Mouse (Mus musculus): ENCODE results near the gene Gpr158.
A peak's percentile ranks its signal among the peaks of the same experiment; 100 is the strongest.
"Not testable (repeated sequence)": the region's sequence is repeated elsewhere in the genome, so short reads cannot be mapped to it uniquely, and the experiment has no call there.

Gene Gpr158

GRCm38 (mm10) chr2:21367345-21368111, at the start of gene Gpr158:
Gene Gpr158, plus strand, starts transcription at chr2:21367542.
- DNase-seq (ENCODE audit: low spot score): peak; percentile 68

- no peak for DNase-seq (ENCODE audit: low spot score)
These were observed 23.5 kb upstream of the Gpr158 start for GRCm38 (mm10) chr2:21343821-21344220.

GRCm38 (mm10) chr2:21368351-21369170, 1.2 kb downstream of the Gpr158 start:
- no peak for DNase-seq (ENCODE audit: low spot score)

GRCm38 (mm10) chr2:21369171-21369485, 1.8 kb downstream of the Gpr158 start:
- no peak for DNase-seq (ENCODE audit: low spot score)

- no peak for DNase-seq (ENCODE audit: low spot score)
These were observed 2.2 kb downstream of the Gpr158 start for GRCm38 (mm10) chr2:21369556-21369955.

GRCm38 (mm10) chr2:21379516-21379915, 12.2 kb downstream of the Gpr158 start:
- no peak for DNase-seq (ENCODE audit: low spot score)

GRCm38 (mm10) chr2:21392727-21393126, 25.4 kb downstream of the Gpr158 start:
- no peak for DNase-seq (ENCODE audit: low spot score)

- no peak for DNase-seq (ENCODE audit: low spot score)
These were observed 30.0 kb downstream of the Gpr158 start for GRCm38 (mm10) chr2:21397347-21397746.

GRCm38 (mm10) chr2:21399657-21400056, 32.3 kb downstream of the Gpr158 start:
- DNase-seq (ENCODE audit: low spot score): peak; percentile 52

- no peak for DNase-seq (ENCODE audit: low spot score)
These were observed 38.3 kb downstream of the Gpr158 start for GRCm38 (mm10) chr2:21405617-21406016.

- no peak for DNase-seq (ENCODE audit: low spot score)
These were observed 40.2 kb downstream of the Gpr158 start for GRCm38 (mm10) chr2:21407443-21407985.

- no peak for DNase-seq (ENCODE audit: low spot score)
These were observed 41.5 kb downstream of the Gpr158 start for GRCm38 (mm10) chr2:21408821-21409220.

GRCm38 (mm10) chr2:21430288-21430687, 62.9 kb downstream of the Gpr158 start:
- DNase-seq (ENCODE audit: low spot score): no peak

- DNase-seq (ENCODE audit: low spot score): no peak
These were observed 63.8 kb downstream of the Gpr158 start for GRCm38 (mm10) chr2:21431182-21431581.

GRCm38 (mm10) chr2:21439626-21440025, 72.3 kb downstream of the Gpr158 start:
- no peak for DNase-seq (ENCODE audit: low spot score)

- DNase-seq (ENCODE audit: low spot score): not testable (repeated sequence)
These were observed 93.3 kb downstream of the Gpr158 start for GRCm38 (mm10) chr2:21460606-21461005.

GRCm38 (mm10) chr2:21474957-21475356, 107.6 kb downstream of the Gpr158 start:
- no peak for DNase-seq (ENCODE audit: low spot score)

- DNase-seq (ENCODE audit: low spot score): no peak
These were observed 129.5 kb downstream of the Gpr158 start for GRCm38 (mm10) chr2:21496881-21497280.

- DNase-seq (ENCODE audit: low spot score): no peak
These were observed 130.6 kb downstream of the Gpr158 start for GRCm38 (mm10) chr2:21497965-21498364.

GRCm38 (mm10) chr2:21499399-21499798, 132.1 kb downstream of the Gpr158 start:
- DNase-seq (ENCODE audit: low spot score): no peak

- no peak for DNase-seq (ENCODE audit: low spot score)
These were observed 140.1 kb downstream of the Gpr158 start for GRCm38 (mm10) chr2:21507449-21507848.

GRCm38 (mm10) chr2:21530750-21531149, 163.4 kb downstream of the Gpr158 start:
- no peak for DNase-seq (ENCODE audit: low spot score)

GRCm38 (mm10) chr2:21619180-21619579, 251.8 kb downstream of the Gpr158 start:
- DNase-seq (ENCODE audit: low spot score): no peak

All from layer of hippocampus, adult 9-10 months (tissue).